Mouse (Mus musculus) mesoderm, embryonic 11.5 days (tissue): ENCODE data around the gene Scaf11.
"Not testable (repeated sequence)": the region's sequence is repeated elsewhere in the genome, so short reads cannot be mapped to it uniquely, and the experiment has no call there.

Experiments
- DNase-seq: peaks from one replicate; pipeline ENCODE4 v3.0.0-alpha.2; 2012; ENCODE audit warnings: low read depth, low spot score

Scaf11 gene

GRCm38 (mm10) chr15:96465076-96465475, 4.4 kb upstream of the Scaf11 start:
- DNase-seq = no peak

- no peak for DNase-seq
These were observed 3.2 kb upstream of the Scaf11 start for GRCm38 (mm10) chr15:96463821-96464220.

GRCm38 (mm10) chr15:96462611-96463010, 2.0 kb upstream of the Scaf11 start:
- no peak for DNase-seq

- peak; percentile 61 for DNase-seq
These were observed 1.2 kb upstream of the Scaf11 start for GRCm38 (mm10) chr15:96461541-96462512.

GRCm38 (mm10) chr15:96460451-96460729, 253 bp downstream of the Scaf11 start:
- DNase-seq = no peak

- peak; percentile 55 for DNase-seq
These were observed 747 bp downstream of the Scaf11 start for GRCm38 (mm10) chr15:96459741-96460450.

GRCm38 (mm10) chr15:96458273-96458672, 2.4 kb downstream of the Scaf11 start:
- no peak for DNase-seq

- DNase-seq = no peak
These were observed 3.3 kb downstream of the Scaf11 start for GRCm38 (mm10) chr15:96457338-96457664.

GRCm38 (mm10) chr15:96456651-96457337, 3.8 kb downstream of the Scaf11 start:
- no peak for DNase-seq

- no peak for DNase-seq
These were observed 4.9 kb downstream of the Scaf11 start for GRCm38 (mm10) chr15:96455595-96456214.

- no peak for DNase-seq
These were observed 7.3 kb downstream of the Scaf11 start for GRCm38 (mm10) chr15:96453346-96453745.

GRCm38 (mm10) chr15:96448656-96449299, 11.9 kb downstream of the Scaf11 start:
- DNase-seq = no peak

GRCm38 (mm10) chr15:96446785-96447184, 13.9 kb downstream of the Scaf11 start:
- DNase-seq = no peak

- not testable (repeated sequence) for DNase-seq
These were observed 19.2 kb downstream of the Scaf11 start for GRCm38 (mm10) chr15:96441480-96441879.

GRCm38 (mm10) chr15:96434202-96434601, 26.4 kb downstream of the Scaf11 start:
- DNase-seq = no peak

- DNase-seq = no peak
These were observed 40.7 kb downstream of the Scaf11 start for GRCm38 (mm10) chr15:96419920-96420319.

GRCm38 (mm10) chr15:96418161-96418560, 42.5 kb downstream of the Scaf11 start:
- DNase-seq = no peak

- DNase-seq = no peak
These were observed 51.9 kb downstream of the Scaf11 start for GRCm38 (mm10) chr15:96408717-96409121.

- no peak for DNase-seq
These were observed 53.5 kb downstream of the Scaf11 start for GRCm38 (mm10) chr15:96407151-96407550.

GRCm38 (mm10) chr15:96406253-96406652, 54.4 kb downstream of the Scaf11 start:
- no peak for DNase-seq

- no peak for DNase-seq
These were observed 55.1 kb downstream of the Scaf11 start for GRCm38 (mm10) chr15:96405548-96405947.
